Comparison of ENCODE assay signal across 8 mouse cellular contexts in the genomic region with DNA sequence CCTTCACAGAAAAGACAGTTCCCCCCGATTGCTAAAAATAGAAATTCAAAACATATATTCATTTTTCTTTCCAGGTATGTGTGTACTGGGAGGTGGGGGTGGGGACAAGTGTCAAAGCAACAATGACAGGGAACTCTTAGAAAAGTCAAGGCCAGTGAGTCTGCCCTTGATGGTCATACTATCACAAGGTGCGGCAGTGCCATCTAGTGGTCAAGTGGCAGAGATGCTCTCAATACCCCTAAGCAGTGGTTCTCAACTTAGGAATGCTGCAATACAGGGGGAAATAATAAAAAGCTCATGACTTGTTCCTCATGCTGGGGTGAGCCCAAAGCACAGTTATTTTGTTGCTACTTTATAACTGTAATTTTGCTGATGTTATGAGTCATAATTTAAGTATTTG. TPM values are rescaled to one million over a fixed set of nuclear protein-coding genes. Genes with fewer than 3 reads are reported as not detected.
A peak's percentile ranks its signal among the peaks of the same experiment; 100 is the strongest.
DNase-seq lines count a peak whose midpoint lies in the region; ATAC-seq and TF ChIP-seq lines count a peak whose summit lies in the region.

No protein-coding gene starts in this region.

- 0 out of 2 replicates have a peak, but pooled peaks have one; percentile 49 for ATAC-seq in kidney, postnatal 0 days (replicated peaks; ENCODE audit: low FRiP score, low read depth)
- ATAC-seq in liver, embryonic 11.5 days (replicated peaks; ENCODE audit: low FRiP score), result peak; percentile 78
- 0 out of 2 replicates have a peak, but pooled peaks have one; percentile 56 for ATAC-seq in stomach, postnatal 0 days (ENCODE audit: low FRiP score, low TSS enrichment)

- H3K27me3 ChIP-seq in heart, adult 2 months (ENCODE audit: control insufficient read depth, insufficient read depth, low read length), result no peaks in the 10 kb centered on the region
- H3K27me3 ChIP-seq in kidney, postnatal 0 days (ENCODE audit: insufficient read depth, low read length), result no peaks in the 10 kb centered on the region
- no peaks in the 10 kb centered on the region; the same call in 1 of the 2 replicates for H3K27me3 ChIP-seq in liver, embryonic 11.5 days (replicated peaks; ENCODE audit: control insufficient read depth, insufficient read depth, low read length)
- no peaks in the 10 kb centered on the region for H3K27me3 ChIP-seq in stomach, postnatal 0 days (ENCODE audit: control insufficient read depth, insufficient read depth, low read length)

- TF ChIP-seq EP300 in heart, adult 2 months (IDR thresholded peaks at IDR 0.05; ENCODE audit: insufficient read depth, low read depth, low read length), result 0 out of 2 replicates have a peak, but pooled peaks have one; percentile 39
- TF ChIP-seq EP300 in stomach, postnatal 0 days (optimal IDR thresholded peaks at IDR 0.05), result no peak

- H3K9ac ChIP-seq in heart, adult 2 months (ENCODE audit: low read depth, low read length), result no peak overlapping the region
- no peak overlapping the region for H3K9ac ChIP-seq in kidney, postnatal 0 days (ENCODE audit: low read depth, low read length)
- H3K9ac ChIP-seq in liver, embryonic 11.5 days (ENCODE audit: low read depth, low read length), result no peak overlapping the region
- H3K9ac ChIP-seq in stomach, postnatal 0 days (ENCODE audit: low read length), result no peak overlapping the region

- H3K4me1 ChIP-seq in heart, adult 2 months (ENCODE audit: control insufficient read depth, insufficient read depth, low read length), result no peaks in the 10 kb centered on the region
- H3K4me1 ChIP-seq in kidney, postnatal 0 days (replicated peaks; ENCODE audit: insufficient read depth, low read length), result no peaks in the 10 kb centered on the region
- H3K4me1 ChIP-seq in liver, embryonic 11.5 days (replicated peaks; ENCODE audit: control insufficient read depth, insufficient read depth, low read length), result no peaks in the 10 kb centered on the region
- H3K4me1 ChIP-seq in stomach, postnatal 0 days (replicated peaks; ENCODE audit: control insufficient read depth, insufficient read depth), result no peaks in the 10 kb centered on the region

- TF ChIP-seq CTCF in heart, adult 2 months (IDR thresholded peaks at IDR 0.05), result peak; percentile 89
- TF ChIP-seq CTCF in kidney, postnatal 0 days (IDR thresholded peaks at IDR 0.05; ENCODE audit: low read depth), result peak; percentile 84
- TF ChIP-seq CTCF in stomach, postnatal 0 days (IDR thresholded peaks at IDR 0.05; ENCODE audit: low read depth), result peak; percentile 90

- no peak overlapping the region for H3K4me2 ChIP-seq in kidney, postnatal 0 days (ENCODE audit: low read length)
- no peak overlapping the region for H3K4me2 ChIP-seq in liver, embryonic 11.5 days
- H3K4me2 ChIP-seq in stomach, postnatal 0 days (replicated peaks; ENCODE audit: low read depth), result no peak overlapping the region

- no peaks in the 10 kb centered on the region for H3K79me2 ChIP-seq in heart, adult 2 months (replicated peaks; ENCODE audit: control insufficient read depth, insufficient read depth, low read length)

- no peaks in the 10 kb centered on the region for H3K9me3 ChIP-seq in kidney, postnatal 0 days (replicated peaks; ENCODE audit: low read length)
- H3K9me3 ChIP-seq in liver, embryonic 11.5 days (ENCODE audit: control insufficient read depth, low read length), result no peaks in the 10 kb centered on the region
- H3K9me3 ChIP-seq in stomach, postnatal 0 days (ENCODE audit: control insufficient read depth, low read length), result no peaks in the 10 kb centered on the region

- no peak overlapping the region for H3K4me3 ChIP-seq in heart, adult 2 months
- H3K4me3 ChIP-seq in kidney, postnatal 0 days (replicated peaks; ENCODE audit: low read depth, low read length), result no peak overlapping the region
- H3K4me3 ChIP-seq in liver, embryonic 11.5 days (ENCODE audit: low read depth, low read length), result no peak overlapping the region
- no peak overlapping the region for H3K4me3 ChIP-seq in stomach, postnatal 0 days (ENCODE audit: low read depth, low read length)

- no peak overlapping the region for H3K27ac ChIP-seq in heart, adult 2 months
- H3K27ac ChIP-seq in kidney, postnatal 0 days, result no peak overlapping the region
- no peak overlapping the region for H3K27ac ChIP-seq in liver, embryonic 11.5 days (ENCODE audit: low read depth, low read length)
- no peak overlapping the region for H3K27ac ChIP-seq in stomach, postnatal 0 days (replicated peaks)

- no peaks in the 10 kb centered on the region for H3K36me3 ChIP-seq in heart, adult 2 months (ENCODE audit: control insufficient read depth, insufficient read depth, low read length)
- H3K36me3 ChIP-seq in kidney, postnatal 0 days (ENCODE audit: insufficient read depth, low read length), result no peaks in the 10 kb centered on the region
- no peaks in the 10 kb centered on the region for H3K36me3 ChIP-seq in liver, embryonic 11.5 days (ENCODE audit: control insufficient read depth, insufficient read depth, low read length)
- no peaks in the 10 kb centered on the region for H3K36me3 ChIP-seq in stomach, postnatal 0 days (ENCODE audit: control insufficient read depth, insufficient read depth, low read length)

- 14% methylated on average over 2 of the region's 2 CpGs for WGBS in heart, adult 2 months
- WGBS in kidney, postnatal 0 days, result 13% methylated on average over 2 of the region's 2 CpGs
- WGBS in liver, embryonic 11.5 days, result 11% methylated on average over 2 of the region's 2 CpGs
- 10% methylated on average over 2 of the region's 2 CpGs for WGBS in stomach, postnatal 0 days

- TF ChIP-seq POLR2A in heart, adult 2 months (IDR thresholded peaks at IDR 0.05; ENCODE audit: insufficient read depth, low read depth, low read length), result no peak

- DNase-seq in 3T3-L1 (ENCODE audit: low read depth, low spot score) (peak; percentile 87), adipocyte (ENCODE audit: low spot score) (peak; percentile 87)
- peak; percentile 90 for DNase-seq in embryo, embryonic 10 days (ENCODE audit: low spot score)
- peak; percentile 51 to 56 for DNase-seq in heart, adult 2 months
- peak; percentile 81 for DNase-seq in kidney, postnatal 0 days (ENCODE audit: low spot score)
- DNase-seq in liver, embryonic 11.5 days (ENCODE audit: low spot score), result peak; percentile 39
- DNase-seq in naive thymus-derived CD4-positive, alpha-beta T cell, adult 2 months (ENCODE audit: low read depth), result peak; percentile 77
- peak; percentile 59 for DNase-seq in stomach, postnatal 0 days (ENCODE audit: low spot score)

- intact Hi-C loops in heart, adult 2 months (cut with DNase I), result loop anchor here (1.0 to 2.0 kb wide), 2 partner anchors 10 to 1151 kb away; a partner anchor contains a TSS

RNA-seq across cellular contexts. Expression of a gene that starts 10.1 kb away (rescaled TPM):
- total RNA-seq in heart, adult 2 months (2021), result 1 to 10 TPM; 2.8 to 4.3 TPM
- polyA plus RNA-seq in heart, adult 2 months (2012; rRNA removed), result 4.8 and 6.5 TPM in 2 replicates
- polyA plus RNA-seq in kidney, postnatal 0 days (2015; fragmentation: Nextera tagmentation; extraction: Ambion mirVana), result 18.8 and 18.9 TPM in 2 replicates
- 24.0 and 29.4 TPM in 2 replicates for polyA plus RNA-seq in liver, embryonic 11.5 days (2014; fragmentation: Nextera tagmentation; extraction: Ambion mirVana)
- 8.9 and 9.5 TPM in 2 replicates for polyA plus RNA-seq in stomach, postnatal 0 days (2015; fragmentation: Nextera tagmentation; extraction: Ambion mirVana)

RNA-seq across cellular contexts. Expression of a gene that starts 22.4 kb away (rescaled TPM):
- not detected for total RNA-seq in heart, adult 2 months (2021)
- polyA plus RNA-seq in heart, adult 2 months (2012; rRNA removed), result not detected in 2 replicates
- 504 and 550 TPM in 2 replicates for polyA plus RNA-seq in kidney, postnatal 0 days (2015; fragmentation: Nextera tagmentation; extraction: Ambion mirVana)
- 1.1 and 1.7 TPM in 2 replicates for polyA plus RNA-seq in liver, embryonic 11.5 days (2014; fragmentation: Nextera tagmentation; extraction: Ambion mirVana)
- polyA plus RNA-seq in stomach, postnatal 0 days (2015; fragmentation: Nextera tagmentation; extraction: Ambion mirVana), result 1.5 and 1.7 TPM in 2 replicates

RNA-seq across cellular contexts. Expression of a gene that starts 38.4 kb away (rescaled TPM):
- total RNA-seq in heart, adult 2 months (2021), result 1 to 10 TPM in 1 of 2 experiments, under 1 TPM in 1; 0.55 to 1.2 TPM
- 2.0 and 3.1 TPM in 2 replicates for polyA plus RNA-seq in heart, adult 2 months (2012; rRNA removed)
- polyA plus RNA-seq in kidney, postnatal 0 days (2015; fragmentation: Nextera tagmentation; extraction: Ambion mirVana), result 6.7 and 6.8 TPM in 2 replicates
- polyA plus RNA-seq in liver, embryonic 11.5 days (2014; fragmentation: Nextera tagmentation; extraction: Ambion mirVana), result 0.32 TPM in 1 of 2 replicates, not detected in the other
- polyA plus RNA-seq in stomach, postnatal 0 days (2015; fragmentation: Nextera tagmentation; extraction: Ambion mirVana), result 3.8 and 4.2 TPM in 2 replicates

Comparison
In these comparisons a context has a peak if more than half of its experiments do, and no peak if none do; other contexts are left out.
1. DNase-seq: peak in every context shown above with its lines; median percentile 90 in embryo, embryonic 10 days; 87 in 3T3-L1; 87 in adipocyte; 81 in kidney, postnatal 0 days; 77 in naive thymus-derived CD4-positive, alpha-beta T cell, adult 2 months; 59 in stomach, postnatal 0 days; 54 in heart, adult 2 months; 39 in liver, embryonic 11.5 days.
2. RNA of a gene that starts 22.4 kb away (polyA plus RNA-seq): 504 to 550 TPM in kidney, postnatal 0 days; 1.5 to 1.7 TPM in stomach, postnatal 0 days, 1.1 to 1.7 TPM in liver, embryonic 11.5 days and not detected in heart, adult 2 months; every median in the first group is over 100 times any median in the second.
3. Peak in every context shown above with its lines, with median percentiles within 50 percentile points of each other: CTCF ChIP-seq and ATAC-seq.